Mouse (Mus musculus): ENCODE data around the gene Susd2.
A peak's percentile ranks its signal among the peaks of the same experiment; 100 is the strongest.

The Susd2 gene

DNA sequence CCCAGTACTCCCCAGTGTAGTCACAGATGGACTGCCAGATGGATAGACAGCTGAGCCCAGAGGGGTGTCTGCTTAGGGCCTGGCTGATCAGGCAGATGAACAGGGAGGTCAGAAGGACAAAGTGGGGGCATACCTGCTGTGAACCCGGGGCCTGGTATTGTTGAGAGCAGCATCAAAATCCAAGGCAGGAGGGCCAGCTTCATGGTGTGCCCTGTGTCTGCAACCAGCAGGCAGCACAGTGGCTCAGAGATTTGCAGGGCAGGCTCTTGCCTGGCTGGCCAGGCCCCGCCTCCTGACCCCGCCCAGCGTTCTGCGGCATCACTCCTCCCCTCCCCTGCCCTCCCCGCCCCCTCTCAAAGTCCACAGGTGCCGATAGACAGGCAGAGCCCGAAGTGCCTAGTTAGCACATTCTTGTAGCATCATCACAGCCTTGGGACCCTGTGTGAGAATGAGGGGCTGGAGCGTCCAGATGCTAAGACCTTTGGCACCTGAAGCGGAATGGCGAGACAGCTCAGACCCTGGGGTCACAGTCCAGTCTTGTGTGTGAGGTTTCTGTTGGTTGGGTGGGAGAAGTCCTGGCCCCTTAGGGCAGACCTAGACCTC lies at the start of gene Susd2:
TSS of gene Susd2 (minus strand) at position 268 of the 603 bp plus-strand sequence.
- DNase-seq (ENCODE audit: low read depth): no peak

- no peak for DNase-seq (ENCODE audit: low read depth)
Observed at GRCm38 (mm10) chr10:75688598-75688997, 44.8 kb upstream of the Susd2 start.

DNA sequence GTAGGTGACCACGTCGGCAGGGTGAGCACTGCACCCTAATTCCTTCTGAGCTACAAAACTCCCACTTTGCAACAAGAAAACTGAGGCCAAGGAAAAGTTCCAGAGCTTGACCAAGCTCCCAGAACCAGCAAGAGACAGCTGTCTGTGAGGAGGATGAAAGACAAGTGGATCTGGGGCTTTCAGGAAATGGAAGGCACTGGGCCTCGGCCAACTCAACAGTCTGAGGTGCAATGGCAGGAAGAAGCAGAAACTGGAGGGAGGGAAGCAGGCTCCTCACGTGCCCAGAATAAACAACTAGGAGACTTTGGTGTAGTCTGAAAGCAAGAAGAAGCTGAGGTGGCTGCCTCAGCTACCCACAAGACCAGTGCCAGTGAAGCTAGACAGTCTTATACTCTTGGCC lies 42.9 kb upstream of the Susd2 start:
- DNase-seq (ENCODE audit: low read depth): no peak

DNA sequence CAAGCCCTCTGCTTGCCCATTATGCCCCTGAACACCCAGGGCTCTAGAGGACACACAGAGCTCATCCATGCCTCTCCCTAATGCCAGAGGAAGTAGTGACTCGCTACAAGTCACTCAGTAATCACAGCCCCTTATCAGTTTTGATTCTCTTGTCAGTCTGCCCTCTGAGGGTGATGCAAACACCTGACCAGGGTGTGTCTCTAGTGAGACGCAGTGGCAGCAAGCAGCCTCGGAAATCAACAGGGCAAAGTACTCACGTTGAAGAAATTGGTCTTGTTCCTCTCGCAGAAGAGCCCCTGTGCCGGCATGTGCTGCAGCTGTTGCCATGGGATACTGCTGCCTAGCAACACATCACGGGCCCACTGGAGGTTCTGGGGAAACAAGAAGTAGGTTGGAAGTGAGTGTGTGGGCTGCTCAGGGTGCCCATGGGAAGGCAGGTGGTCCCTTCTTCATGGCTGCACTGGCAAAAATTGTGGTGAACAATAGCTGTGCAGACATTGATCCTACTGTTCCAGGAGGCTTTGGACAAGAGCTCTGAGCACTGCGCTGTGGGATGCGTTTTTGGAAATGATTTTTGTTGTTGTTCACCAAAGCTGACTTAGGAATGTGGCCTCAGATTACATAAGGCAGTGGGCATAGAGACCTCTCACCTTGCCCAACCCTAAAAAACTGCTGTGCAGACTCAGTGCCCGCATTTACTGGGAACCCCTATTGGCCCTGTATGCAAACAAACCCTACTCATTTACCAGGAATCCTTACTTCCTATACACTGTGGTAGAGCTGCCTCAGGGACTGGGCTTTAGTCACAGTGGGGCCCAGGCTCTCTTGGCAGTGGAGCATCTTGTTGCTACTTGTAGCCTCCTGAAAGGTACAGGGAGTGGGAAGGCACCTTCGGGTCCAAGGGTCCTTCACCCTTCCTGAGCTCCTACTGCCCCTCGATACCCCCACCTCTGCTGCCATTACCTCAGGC lies 40.5 kb upstream of the Susd2 start:
- DNase-seq (ENCODE audit: low read depth): peak; percentile 38

GRCm38 (mm10) chr10:75680574-75681001 lies 36.8 kb upstream of the Susd2 start:
- DNase-seq (ENCODE audit: low read depth): no peak

GRCm38 (mm10) chr10:75679204-75679603 lies 35.4 kb upstream of the Susd2 start:
- no peak for DNase-seq (ENCODE audit: low read depth)

GRCm38 (mm10) chr10:75677989-75678388 lies 34.2 kb upstream of the Susd2 start:
- peak; percentile 57 for DNase-seq (ENCODE audit: low read depth)

GRCm38 (mm10) chr10:75677571-75677970 lies 33.8 kb upstream of the Susd2 start:
- no peak for DNase-seq (ENCODE audit: low read depth)

DNA sequence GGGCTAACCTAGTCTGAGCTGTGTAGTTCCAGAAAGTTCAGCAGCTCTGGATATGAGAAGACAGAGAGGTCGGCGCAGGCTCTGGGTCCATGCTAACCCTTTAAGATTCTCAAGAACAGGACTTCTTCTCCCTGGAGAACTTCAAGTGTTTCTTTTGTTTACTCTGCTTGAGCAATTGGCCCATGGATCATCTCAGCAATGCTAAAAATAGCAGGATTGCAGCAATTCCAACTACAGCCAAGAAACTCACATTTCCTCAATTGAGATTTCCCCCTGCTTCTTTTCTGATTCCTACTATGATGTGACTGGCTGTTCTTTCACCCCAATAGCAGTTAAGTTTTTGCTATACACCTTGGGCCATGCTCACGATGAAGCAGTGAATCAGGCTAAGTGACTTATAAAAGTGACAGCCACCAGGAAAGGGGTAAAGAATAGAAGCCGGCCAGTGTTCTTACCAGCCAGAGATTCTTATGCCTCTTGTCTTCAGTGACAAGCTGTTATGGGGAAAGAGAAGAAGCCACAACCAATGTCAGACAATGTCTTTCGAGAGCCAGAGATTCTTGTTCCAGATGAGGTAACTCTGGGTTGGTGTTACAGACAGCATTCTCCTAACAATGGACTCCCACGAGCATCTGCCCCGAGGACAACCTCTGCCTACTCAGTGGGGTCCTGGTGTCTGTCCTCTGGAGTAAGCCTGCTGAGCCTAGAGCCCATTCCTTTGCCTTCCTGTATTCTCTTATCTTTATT lies 33.2 kb upstream of the Susd2 start:
- peak; percentile 94 for DNase-seq (ENCODE audit: low read depth)

DNA sequence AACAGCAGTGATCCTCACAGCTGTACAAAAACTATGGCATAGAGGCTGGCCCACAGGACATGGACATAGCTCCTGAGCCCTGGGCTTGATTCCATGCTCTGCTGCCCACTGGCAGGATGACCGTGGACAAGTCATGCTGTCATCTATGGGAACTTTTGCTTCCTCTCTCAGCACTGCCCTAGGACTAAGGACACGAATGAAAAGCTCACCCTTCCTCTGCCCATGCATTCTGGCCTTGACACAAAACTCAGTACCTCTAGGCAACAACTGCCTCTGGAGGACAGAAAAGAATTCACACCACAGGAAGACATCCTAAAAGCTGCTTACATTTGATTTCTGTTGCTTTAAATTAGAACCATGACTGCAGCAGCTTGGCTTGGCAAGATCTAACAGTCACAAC lies 32.5 kb upstream of the Susd2 start:
- peak; percentile 52 for DNase-seq (ENCODE audit: low read depth)

DNA sequence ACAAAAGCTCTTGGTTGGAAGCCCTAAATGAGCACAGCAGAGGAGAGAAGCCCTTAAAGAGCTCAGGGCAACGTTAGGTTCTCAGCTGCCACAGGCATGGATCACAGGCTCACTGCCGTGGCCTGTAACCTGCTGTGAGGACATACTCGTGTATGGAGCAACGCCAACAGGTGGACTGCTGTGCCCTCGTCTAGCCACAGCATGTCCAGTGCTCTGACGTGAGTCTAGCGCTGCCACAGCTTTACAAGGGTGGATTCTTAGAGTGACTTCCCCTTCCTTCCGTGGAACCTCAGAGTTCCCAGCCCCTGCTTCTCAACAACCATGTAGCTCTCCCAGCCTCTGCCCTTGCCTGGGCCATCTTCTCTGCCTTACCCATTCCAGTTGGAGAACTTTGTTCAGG lies 31.8 kb upstream of the Susd2 start:
- DNase-seq (ENCODE audit: low read depth): no peak

DNA sequence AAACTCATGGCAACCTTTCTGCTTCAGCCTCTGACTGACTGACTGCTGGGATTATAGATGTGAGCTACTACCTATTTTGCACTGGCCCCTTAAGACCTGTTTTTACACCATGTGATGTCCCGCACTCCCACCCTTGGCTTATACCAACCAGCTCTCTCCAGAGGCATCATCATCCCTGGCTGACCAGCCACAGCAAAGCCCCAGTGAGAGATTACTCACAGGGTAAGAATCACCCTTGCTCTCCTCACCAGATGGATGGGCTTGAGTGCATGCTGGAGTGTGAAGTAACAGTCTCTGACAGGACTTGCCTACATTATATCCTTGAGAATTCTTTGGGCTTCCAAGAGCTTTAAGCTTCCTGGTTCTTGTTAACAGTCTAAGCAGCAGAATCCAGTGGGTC lies 26.1 kb upstream of the Susd2 start:
- DNase-seq (ENCODE audit: low read depth): peak; percentile 76

DNA sequence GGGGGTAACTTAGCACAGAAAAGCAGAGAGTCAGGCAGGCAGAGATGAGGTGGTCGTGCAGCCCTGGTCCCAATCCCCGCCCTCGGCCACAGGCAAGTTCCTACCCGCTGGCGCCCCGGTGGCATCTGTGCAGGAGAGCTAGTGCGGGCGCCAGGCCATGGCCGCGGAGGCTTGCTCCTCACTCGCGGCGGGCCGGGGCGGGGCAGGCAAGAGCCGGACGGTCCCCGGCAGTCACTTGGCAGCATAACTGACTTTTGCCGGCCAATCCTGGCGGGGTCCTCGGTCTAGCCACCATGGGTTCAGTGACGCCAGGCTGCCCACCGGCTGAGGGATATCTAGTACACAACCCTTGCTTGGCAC lies 24.1 kb upstream of the Susd2 start:
- DNase-seq (ENCODE audit: low read depth): peak; percentile 79

GRCm38 (mm10) chr10:75667115-75667910 lies 23.5 kb upstream of the Susd2 start:
- peak; percentile 86 for DNase-seq (ENCODE audit: low read depth)

DNA sequence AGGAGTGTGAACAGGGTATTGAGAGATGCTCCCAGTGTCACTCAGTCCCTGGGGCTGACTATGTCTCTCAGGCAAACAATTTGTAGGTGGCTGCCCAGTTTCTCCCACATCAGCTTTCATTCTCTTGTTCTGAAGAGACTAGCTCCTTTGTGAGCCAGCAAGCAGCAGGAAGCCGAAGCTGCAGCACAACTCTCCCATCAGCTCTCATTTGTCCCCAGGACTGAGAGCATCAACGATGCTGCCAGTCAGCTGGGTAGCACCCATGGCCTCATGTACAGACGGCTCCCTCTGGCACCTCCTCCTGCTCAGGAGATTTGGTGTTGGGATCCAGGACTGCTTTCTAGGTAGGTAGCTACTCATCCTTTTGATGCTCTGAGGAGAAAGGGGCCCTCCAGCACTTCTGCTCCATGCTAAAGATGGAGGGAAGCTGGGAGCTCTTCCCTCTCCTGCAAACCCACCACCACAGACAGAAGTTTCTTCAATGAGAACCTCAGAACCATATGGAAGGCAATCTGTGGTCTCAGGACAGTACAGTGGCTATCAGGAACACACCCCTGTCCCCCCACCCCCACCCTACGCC lies 22.7 kb upstream of the Susd2 start:
- DNase-seq (ENCODE audit: low read depth): peak; percentile 28

DNA sequence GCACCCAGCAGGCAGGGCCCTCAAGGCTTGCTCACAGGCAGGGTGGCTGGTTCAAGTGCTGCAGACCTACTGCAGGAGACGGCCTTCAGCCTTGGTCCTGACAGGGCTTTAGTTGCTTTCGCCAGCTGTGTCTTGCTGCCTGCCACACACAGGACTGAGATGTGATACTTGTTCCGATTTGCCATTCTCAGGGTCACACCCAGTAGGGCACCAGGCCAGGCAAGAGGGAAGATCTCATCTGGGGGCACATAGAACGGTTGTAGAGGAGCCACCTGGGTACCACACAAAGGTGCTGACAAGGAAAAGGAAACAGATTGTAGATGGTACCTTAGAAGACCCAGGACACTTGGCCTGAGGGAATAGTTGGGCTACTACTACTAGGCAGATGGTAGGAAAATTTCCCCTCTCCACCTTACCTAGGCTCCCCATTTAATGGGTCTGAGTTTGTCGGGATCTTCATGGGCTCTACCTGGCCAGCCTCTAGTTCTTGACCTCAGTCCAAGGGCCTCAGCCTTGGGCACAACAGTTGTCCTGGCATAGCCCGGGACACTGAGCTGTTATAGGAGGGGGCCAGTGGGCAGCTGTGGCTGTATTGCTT lies 21.0 kb upstream of the Susd2 start:
- DNase-seq (ENCODE audit: low read depth): no peak

GRCm38 (mm10) chr10:75662575-75662974 lies 18.8 kb upstream of the Susd2 start:
- DNase-seq (ENCODE audit: low read depth): no peak

DNA sequence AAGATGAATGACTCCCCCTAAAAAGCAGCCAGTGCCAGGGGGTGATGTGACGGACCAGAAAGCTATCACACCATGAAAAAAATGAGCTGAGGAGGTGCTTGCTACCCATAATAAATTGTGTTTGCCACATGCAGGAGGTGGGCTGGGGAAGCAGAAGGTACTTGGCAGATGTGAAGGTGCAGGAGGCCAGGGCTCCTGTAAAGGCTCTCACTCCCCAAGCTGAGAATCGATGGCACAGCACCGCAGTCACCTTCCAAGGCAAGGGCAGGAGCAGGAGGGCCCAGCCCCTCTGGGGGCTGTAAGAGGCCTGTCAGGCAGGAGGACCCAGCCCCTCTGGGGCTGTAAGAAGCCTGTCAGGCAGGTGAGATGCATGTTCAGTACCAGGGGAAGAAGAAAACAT lies 18.1 kb upstream of the Susd2 start:
- DNase-seq (ENCODE audit: low read depth): no peak

DNA sequence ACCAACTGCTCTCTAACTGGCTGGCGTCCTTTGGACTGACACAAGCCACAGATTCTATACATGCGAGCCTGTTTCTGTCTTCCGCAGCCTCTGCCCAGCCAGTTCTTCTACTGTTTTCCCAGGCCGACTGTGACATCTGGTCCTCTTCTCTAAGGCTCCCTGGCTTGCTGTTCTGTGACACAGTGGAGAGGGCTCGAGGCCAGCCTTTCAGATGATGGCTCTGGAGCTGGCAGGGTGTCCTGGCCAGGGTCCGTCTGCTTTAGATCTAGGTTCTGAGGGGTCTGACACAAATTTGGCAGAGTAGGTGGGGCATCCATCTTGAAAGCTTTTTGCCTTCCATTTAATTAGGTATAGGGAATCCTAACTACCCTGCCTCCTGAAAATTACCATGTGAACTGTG lies 17.6 kb upstream of the Susd2 start:
- no peak for DNase-seq (ENCODE audit: low read depth)

DNA sequence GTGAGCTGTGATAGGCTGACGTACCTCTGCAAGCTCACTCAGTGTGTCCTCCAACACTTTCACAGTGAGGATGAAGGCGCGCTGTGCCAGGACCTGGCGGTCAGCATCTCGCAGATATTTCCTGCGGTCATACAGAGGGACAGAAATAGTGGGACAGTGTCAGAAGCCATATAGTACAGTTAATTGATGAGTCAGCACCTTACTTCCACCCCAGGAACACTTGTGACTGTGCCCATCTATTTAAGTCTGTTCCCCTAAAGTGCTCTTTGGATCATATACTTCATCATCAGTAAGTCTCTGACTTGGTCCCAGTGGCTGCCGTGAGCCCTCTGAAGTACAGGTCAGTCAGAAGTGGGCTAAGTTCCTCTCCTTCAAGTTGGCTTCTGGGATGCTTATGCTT lies 14.0 kb upstream of the Susd2 start:
- no peak for DNase-seq (ENCODE audit: low read depth)

DNA sequence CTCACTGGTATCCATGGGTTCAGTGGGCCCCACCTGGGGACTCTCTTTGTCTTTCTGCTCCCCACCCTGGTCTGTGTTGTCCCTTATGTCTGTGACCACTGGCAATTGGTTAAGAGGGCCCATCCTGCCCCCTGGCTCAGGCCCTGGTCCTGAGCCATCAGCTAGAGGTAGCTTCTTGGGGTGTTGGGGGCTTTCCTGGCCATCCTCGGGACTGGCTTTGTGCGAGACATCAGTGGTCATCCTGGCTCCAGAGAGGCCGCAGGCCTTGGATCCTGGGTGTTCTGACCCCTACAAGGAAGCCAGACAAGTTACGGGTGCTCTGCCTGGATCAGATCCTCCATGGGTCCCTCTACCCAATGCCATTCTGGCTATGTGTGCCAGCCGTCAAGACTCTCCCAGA lies 13.4 kb upstream of the Susd2 start:
- DNase-seq (ENCODE audit: low read depth): no peak

Data from NIH3T3 (cell line).